ENCODE assay signal across 27 mouse cellular contexts in the genomic region with DNA sequence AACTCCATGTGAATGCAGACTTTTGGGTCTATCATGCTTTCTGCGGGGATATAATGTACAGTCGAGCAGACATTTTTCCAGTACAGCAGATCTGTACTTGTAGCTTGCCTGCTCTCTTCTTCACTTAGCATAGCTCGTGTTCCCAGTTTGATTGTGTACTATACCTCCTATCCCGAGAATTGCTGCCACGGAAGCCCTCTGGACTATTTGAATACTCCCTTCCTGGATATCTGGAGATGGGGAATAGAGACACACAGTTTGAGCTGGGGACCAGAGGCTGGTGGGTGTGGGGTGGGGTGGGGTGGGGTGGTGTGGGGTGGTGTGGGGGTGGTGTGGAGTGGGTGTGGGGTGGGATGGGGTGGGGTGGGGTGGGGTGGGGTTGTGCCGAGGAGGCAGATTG.
DNase-seq lines count a peak whose midpoint lies in the region; ATAC-seq lines count a peak whose summit lies in the region.
"Had no signal": no experiment of that assay in that cellular context is flagged by ENCODE, and none has a peak within 500 bp of the region (broad histone marks: within the 10 kb centered on the region; RNA-seq: fewer than 3 reads in every experiment).

No protein-coding gene starts in this region.

- H3K9ac ChIP-seq in kidney, embryonic 15.5 days, result no peak overlapping the region
- H3K9ac ChIP-seq: embryonic facial prominence, embryonic 13.5 days; embryonic facial prominence, embryonic 15.5 days; forebrain, embryonic 12.5 days had no signal

- no peak overlapping the region for H3K4me2 ChIP-seq in kidney, embryonic 15.5 days
- H3K4me2 ChIP-seq: embryonic facial prominence, embryonic 13.5 days; embryonic facial prominence, embryonic 15.5 days; forebrain, embryonic 12.5 days had no signal

- ATAC-seq in kidney, embryonic 15.5 days (replicated peaks; ENCODE audit: low FRiP score), result 0 out of 2 replicates have a peak, but pooled peaks have one; percentile 17
- ATAC-seq: CD4-positive, CD25-positive, alpha-beta regulatory T cell, adult 4 months; forebrain, embryonic 14.5 days; forebrain, embryonic 16.5 days; Patski had no signal

- no peaks in the 10 kb centered on the region for H3K9me3 ChIP-seq in kidney, embryonic 15.5 days (replicated peaks)
- H3K9me3 ChIP-seq: embryonic facial prominence, embryonic 13.5 days; embryonic facial prominence, embryonic 15.5 days; forebrain, embryonic 10.5 days; forebrain, embryonic 12.5 days had no signal

- no peak overlapping the region for H3K4me3 ChIP-seq in kidney, embryonic 15.5 days (replicated peaks)
- H3K4me3 ChIP-seq: embryonic facial prominence, embryonic 13.5 days; embryonic facial prominence, embryonic 15.5 days; erythroblast, embryonic 14.5 days; forebrain, embryonic 10.5 days; forebrain, embryonic 12.5 days had no signal

- H3K36me3 ChIP-seq in kidney, embryonic 15.5 days, result no peaks in the 10 kb centered on the region
- H3K36me3 ChIP-seq: embryonic facial prominence, embryonic 13.5 days; embryonic facial prominence, embryonic 15.5 days; forebrain, embryonic 10.5 days; forebrain, embryonic 12.5 days; G1E had no signal

- no peak overlapping the region for H3K27ac ChIP-seq in kidney, embryonic 15.5 days
- H3K27ac ChIP-seq: embryonic facial prominence, embryonic 13.5 days; embryonic facial prominence, embryonic 15.5 days; forebrain, embryonic 10.5 days; forebrain, embryonic 12.5 days had no signal

- WGBS in kidney, embryonic 15.5 days, result 66% methylated on average over 6 of the region's 6 CpGs

- H3K4me1 ChIP-seq in kidney, embryonic 15.5 days, result peaks cover 12% of the 10 kb centered on the region
- H3K4me1 ChIP-seq: embryonic facial prominence, embryonic 15.5 days had no signal

- DNase-seq in heart, adult 11 months, result peak; percentile 86
- DNase-seq in heart, adult 8-10 months (ENCODE audit: low spot score), result no peak
- no peak for DNase-seq in kidney, postnatal 4 days
- DNase-seq in R1 (ENCODE audit: low read depth, low spot score), result peak; percentile 24
- DNase-seq: adrenal gland, adult 2 months; adrenal gland, postnatal 10 days; adrenal gland, postnatal 25 days; B cell, adult 2 months; cerebellum, adult 11 months; cerebellum, adult 18-20 months; cerebellum, adult 8-10 months; cerebellum, adult 9-11 months; cerebellum, postnatal 14 days; cerebellum, postnatal 36 days; embryo, embryonic 11 days had no signal

- H3K27me3 ChIP-seq in kidney, embryonic 15.5 days, result no peaks in the 10 kb centered on the region
- H3K27me3 ChIP-seq: CH12.LX; embryonic facial prominence, embryonic 13.5 days; embryonic facial prominence, embryonic 15.5 days; forebrain, embryonic 12.5 days; Patski had no signal

Comparison
In these comparisons a context has a peak if more than half of its experiments do, and no peak if none do; other contexts are left out.
1. DNase-seq: peak in heart, adult 11 months (single experiment) and R1 (single experiment); none in heart, adult 8-10 months (single experiment) and kidney, postnatal 4 days (0 of 2).